ENCODE assay signal across 8 mouse cellular contexts in the genomic region with DNA sequence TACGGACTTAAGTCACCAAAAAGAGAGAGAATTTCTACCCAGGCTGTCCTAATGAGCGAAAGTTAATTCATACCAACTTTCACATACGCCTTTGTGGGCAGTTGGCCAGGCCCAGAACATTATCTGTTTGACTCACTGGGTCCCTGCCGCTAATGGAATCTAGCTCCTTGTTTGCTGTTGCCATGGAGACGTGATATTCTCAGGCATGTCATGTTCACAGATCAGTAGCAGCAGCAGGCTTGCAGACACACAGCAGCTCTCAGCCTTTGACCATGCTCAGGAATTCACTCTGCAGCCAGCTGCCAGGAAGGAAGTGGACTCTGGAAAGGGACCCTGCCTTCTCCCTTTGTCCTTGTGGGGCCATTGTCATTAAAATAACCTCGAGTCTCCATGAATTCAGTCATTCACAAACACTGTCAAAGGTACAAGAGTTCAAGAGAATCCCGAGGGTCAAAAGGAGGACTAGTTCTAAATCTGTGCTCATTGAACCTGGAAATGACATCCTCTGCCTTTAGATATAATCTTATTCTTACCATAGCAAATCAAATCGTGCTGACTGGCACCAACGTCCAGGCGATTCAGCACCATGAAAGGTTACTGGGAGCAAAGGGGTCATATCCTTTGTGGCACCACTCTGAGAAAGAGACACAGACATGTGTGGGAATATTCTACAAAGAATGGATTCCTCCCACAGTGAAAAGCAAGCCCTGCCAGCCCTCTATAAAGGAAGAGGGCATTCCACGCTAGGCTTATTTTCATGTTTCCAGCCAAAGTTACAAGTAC.
DNase-seq lines count a peak whose midpoint lies in the region; ATAC-seq and TF ChIP-seq lines count a peak whose summit lies in the region.

No protein-coding gene starts in this region.

- H3K4me1 ChIP-seq in intestine, embryonic 14.5 days (replicated peaks; ENCODE audit: control insufficient read depth, insufficient read depth, low read length) = no peaks in the 10 kb centered on the region; the same call in 1 of the 2 replicates
- no peaks in the 10 kb centered on the region for H3K4me1 ChIP-seq in intestine, postnatal 0 days (replicated peaks; ENCODE audit: control insufficient read depth, insufficient read depth, low read length)
- H3K4me1 ChIP-seq in hindbrain, embryonic 16.5 days (ENCODE audit: control insufficient read depth, insufficient read depth, low read depth, low read length) = peaks cover 14% of the 10 kb centered on the region

- ATAC-seq in intestine, embryonic 14.5 days (replicated peaks; ENCODE audit: low FRiP score, low TSS enrichment, low read depth) = peak; percentile 84
- ATAC-seq in intestine, postnatal 0 days = no peak
- peak; percentile 97 for ATAC-seq in hindbrain, embryonic 16.5 days
- no peak for ATAC-seq in inflammation-experienced regulatory T-cells, adult 6 months

- no peak overlapping the region for H3K4me3 ChIP-seq in intestine, embryonic 14.5 days (ENCODE audit: low read depth, low read length)
- no peak overlapping the region for H3K4me3 ChIP-seq in intestine, postnatal 0 days (ENCODE audit: low read depth, low read length)
- no peak overlapping the region for H3K4me3 ChIP-seq in hindbrain, embryonic 16.5 days (ENCODE audit: low read length)

- H3K9ac ChIP-seq in intestine, embryonic 14.5 days (ENCODE audit: low read length) = no peak overlapping the region
- H3K9ac ChIP-seq in intestine, postnatal 0 days (ENCODE audit: low read depth, low read length) = no peak overlapping the region
- H3K9ac ChIP-seq in hindbrain, embryonic 16.5 days (ENCODE audit: low read depth, low read length) = no peak overlapping the region

- no peak for TF ChIP-seq CTCF in intestine, postnatal 0 days (IDR thresholded peaks at IDR 0.05; ENCODE audit: low read depth)

- H3K9me3 ChIP-seq in intestine, embryonic 14.5 days (ENCODE audit: control insufficient read depth, low read length) = no peaks in the 10 kb centered on the region
- no peaks in the 10 kb centered on the region for H3K9me3 ChIP-seq in intestine, postnatal 0 days (ENCODE audit: control insufficient read depth)
- H3K9me3 ChIP-seq in hindbrain, embryonic 16.5 days (ENCODE audit: control insufficient read depth, low read length) = no peaks in the 10 kb centered on the region

- no peaks in the 10 kb centered on the region for H3K27me3 ChIP-seq in intestine, embryonic 14.5 days (replicated peaks; ENCODE audit: control insufficient read depth, insufficient read depth, low read length)
- no peaks in the 10 kb centered on the region for H3K27me3 ChIP-seq in intestine, postnatal 0 days (replicated peaks; ENCODE audit: control insufficient read depth, insufficient read depth, low read length)
- no peaks in the 10 kb centered on the region; the same call in 1 of the 2 replicates for H3K27me3 ChIP-seq in hindbrain, embryonic 16.5 days (replicated peaks; ENCODE audit: control insufficient read depth, insufficient read depth, low read length)

- no peak overlapping the region; the same call in 1 of the 2 replicates for H3K27ac ChIP-seq in intestine, embryonic 14.5 days (ENCODE audit: low read depth)
- H3K27ac ChIP-seq in intestine, postnatal 0 days (ENCODE audit: low read depth, low read length) = no peak overlapping the region
- peak overlapping the region; percentile 63 for H3K27ac ChIP-seq in hindbrain, embryonic 16.5 days (ENCODE audit: low read depth, low read length)

- DNase-seq in intestine, embryonic 14.5 days (ENCODE audit: low spot score) = peak; percentile 69
- peak; percentile 29 to 61 for DNase-seq in frontal cortex, adult 2 months (ENCODE audit: extremely low spot score in 1 of 2, low spot score in 1 of 2)
- peak; percentile 19 for DNase-seq in left cerebral cortex, adult 11 months (ENCODE audit: low spot score)
- DNase-seq in lung, postnatal 14 days = peak; percentile 59
- peak; percentile 20 for DNase-seq in right cerebral cortex, postnatal 25 days

- H3K4me2 ChIP-seq in intestine, embryonic 14.5 days (ENCODE audit: low read length) = no peak overlapping the region
- H3K4me2 ChIP-seq in intestine, postnatal 0 days (replicated peaks; ENCODE audit: low read depth) = no peak overlapping the region
- 0 out of 2 replicates have a peak overlapping the region, but pooled peaks have one; percentile 14 for H3K4me2 ChIP-seq in hindbrain, embryonic 16.5 days (ENCODE audit: low read length)

- 17% methylated on average over 11 of the region's 11 CpGs for WGBS in intestine, embryonic 14.5 days
- WGBS in intestine, postnatal 0 days = 14% methylated on average over 11 of the region's 11 CpGs
- WGBS in hindbrain, embryonic 16.5 days = 3% methylated on average over 11 of the region's 11 CpGs

- no peaks in the 10 kb centered on the region for H3K36me3 ChIP-seq in intestine, embryonic 14.5 days (ENCODE audit: control insufficient read depth, insufficient read depth, low read length)
- no peaks in the 10 kb centered on the region for H3K36me3 ChIP-seq in intestine, postnatal 0 days (ENCODE audit: control insufficient read depth, insufficient read depth)
- H3K36me3 ChIP-seq in hindbrain, embryonic 16.5 days (ENCODE audit: control insufficient read depth, insufficient read depth, low read length) = no peaks in the 10 kb centered on the region

Comparison
In these comparisons a context has a peak if more than half of its experiments do, and no peak if none do; other contexts are left out.
1. ATAC-seq: peak in intestine, embryonic 14.5 days (single experiment) and hindbrain, embryonic 16.5 days (single experiment); none in intestine, postnatal 0 days (single experiment) and inflammation-experienced regulatory T-cells, adult 6 months (single experiment).
2. DNase-seq: peak in every context shown above with its lines; median percentile 69 in intestine, embryonic 14.5 days; 59 in lung, postnatal 14 days; 45 in frontal cortex, adult 2 months; 20 in right cerebral cortex, postnatal 25 days; 19 in left cerebral cortex, adult 11 months.